Mouse (Mus musculus) spleen, adult 2 months (tissue): ENCODE results near the gene Surf4.

ENCODE experiments used
- CTCF ChIP-seq: fragments of 200-500 bp; IDR thresholded peaks from 2 replicates; pipeline ENCODE4 v1.5.1; 2011; ENCODE audit warnings: mild to moderate bottlenecking, inconsistent platforms; ENCODE audit not compliant: insufficient read depth, insufficient read length, insufficient replicate concordance; ENCODE audit errors: extremely low read depth
- POLR2A ChIP-seq: fragments of 200-500 bp; IDR thresholded peaks from 2 replicates; pipeline ENCODE4 v1.6.1; 2011; ENCODE audit warnings: low read depth, low read length, inconsistent platforms

DNA sequence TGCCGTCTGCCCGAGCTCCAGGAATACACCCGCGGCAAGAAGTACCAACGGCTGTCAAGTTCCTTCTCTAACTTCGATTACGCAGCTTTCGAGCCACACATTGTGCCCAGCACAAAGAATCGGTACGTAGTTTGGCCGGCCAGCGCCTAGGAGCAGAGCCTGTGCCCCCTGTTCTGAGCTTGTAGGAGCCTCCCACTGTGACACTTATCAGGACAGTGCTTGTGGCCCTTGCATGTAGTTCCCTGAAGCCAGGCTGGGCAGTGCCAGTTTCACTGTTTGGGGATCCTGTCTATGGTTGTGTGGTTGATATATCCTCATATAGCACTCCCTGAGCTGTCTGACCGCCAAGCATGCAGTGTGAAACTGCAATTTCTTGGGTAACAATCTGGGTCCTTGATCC lies 17.0 kb downstream of the Surf4 start:
- TF ChIP-seq POLR2A (no peak), CTCF (no peak)
